Mouse (Mus musculus): ENCODE measurements around the gene Tamm41.

- TF ChIP-seq GATA1 (IDR thresholded peaks at IDR 0.05; ENCODE audit: borderline replicate concordance, low read length) (no peak), FLI1 (IDR thresholded peaks at IDR 0.05; ENCODE audit: low read length) (no peak)
These were observed 69.1 kb downstream of the Tamm41 start for GRCm38 (mm10) chr6:114968361-114969212.

Data from megakaryocyte, embryonic 14.5 days (primary cell).